Mouse (Mus musculus) kidney, adult 2 months (tissue): ENCODE measurements around the gene Gm20683.

Source experiments
- CTCF ChIP-seq: fragments of 200-500 bp; conservative IDR thresholded peaks from 2 replicates; pipeline ENCODE4 v1.5.1; 2011; ENCODE audit warnings: low read depth, mild to moderate bottlenecking, control low read depth, low read length, moderate library complexity, mixed read lengths; ENCODE audit not compliant: insufficient read depth, insufficient read length
- POLR2A ChIP-seq: fragments of 200-500 bp; IDR thresholded peaks from one replicate; pipeline ENCODE4 v1.6.1; 2011; ENCODE audit warnings: low read depth, low read length, control low read depth

- no peak for TF ChIP-seq CTCF
- TF ChIP-seq POLR2A: no peak
Measured at GRCm38 (mm10) chr17:25878611-25879180, 37.1 kb upstream of the Gm20683 start.
